Mouse (Mus musculus): ENCODE results near the gene Gm12216. TPM values are rescaled to one million over a fixed set of nuclear protein-coding genes. Genes with fewer than 3 reads are reported as not detected.

Gm12216 gene
- polyA plus RNA-seq, 1 experiment, result 2.8 TPM

- Histone ChIP-seq H3K36me3 (ENCODE audit: control insufficient read depth, insufficient read depth, low read length, poor library complexity, severe bottlenecking) (no peaks in the 10 kb centered on the region), H3K27ac (ENCODE audit: insufficient read depth, low read length) (no peak overlapping the region), H3K9me3 (replicated peaks; ENCODE audit: control insufficient read depth, insufficient read depth, low read length, poor library complexity, severe bottlenecking) (no peaks in the 10 kb centered on the region), H3K4me1 (ENCODE audit: control insufficient read depth, insufficient read depth, low read length) (peaks cover 17% of the 10 kb centered on the region), H3K27me3 (ENCODE audit: control insufficient read depth, insufficient read depth, low read length, poor library complexity, severe bottlenecking) (no peaks in the 10 kb centered on the region), H3K9ac (ENCODE audit: low read depth, poor library complexity, severe bottlenecking) (no peak overlapping the region), H3K4me3 (ENCODE audit: low read depth, low read length) (no peak overlapping the region)
- TF ChIP-seq CTCF (IDR thresholded peaks at IDR 0.05; ENCODE audit: low read depth, low read length) (no peak), EP300 (IDR thresholded peaks at IDR 0.05; ENCODE audit: insufficient read depth, low read depth, low read length) (no peak), POLR2A (IDR thresholded peaks at IDR 0.05; ENCODE audit: insufficient read depth, low read length) (no peak)
Measured at GRCm38 (mm10) chr11:53792986-53793385, 66.1 kb downstream of the Gm12216 start.

GRCm38 (mm10) chr11:53789277-53789676, 69.8 kb downstream of the Gm12216 start:
- Histone ChIP-seq H3K9ac (ENCODE audit: low read depth, poor library complexity, severe bottlenecking) (no peak overlapping the region), H3K36me3 (ENCODE audit: control insufficient read depth, insufficient read depth, low read length, poor library complexity, severe bottlenecking) (no peaks in the 10 kb centered on the region), H3K27ac (ENCODE audit: insufficient read depth, low read length) (no peak overlapping the region), H3K9me3 (replicated peaks; ENCODE audit: control insufficient read depth, insufficient read depth, low read length, poor library complexity, severe bottlenecking) (no peaks in the 10 kb centered on the region), H3K27me3 (ENCODE audit: control insufficient read depth, insufficient read depth, low read length, poor library complexity, severe bottlenecking) (no peaks in the 10 kb centered on the region), H3K4me3 (ENCODE audit: low read depth, low read length) (no peak overlapping the region), H3K4me1 (ENCODE audit: control insufficient read depth, insufficient read depth, low read length) (peaks cover 20% of the 10 kb centered on the region)
- TF ChIP-seq POLR2A (IDR thresholded peaks at IDR 0.05; ENCODE audit: insufficient read depth, low read length), result no peak
- peak; percentile 50; the same call in 1 of the 2 replicates for TF ChIP-seq EP300 (IDR thresholded peaks at IDR 0.05; ENCODE audit: insufficient read depth, low read depth, low read length)

GRCm38 (mm10) chr11:53788196-53788595, 70.9 kb downstream of the Gm12216 start:
- H3K9ac ChIP-seq (ENCODE audit: low read depth, poor library complexity, severe bottlenecking), result no peak overlapping the region
- no peaks in the 10 kb centered on the region for H3K36me3 ChIP-seq (ENCODE audit: control insufficient read depth, insufficient read depth, low read length, poor library complexity, severe bottlenecking)
- peaks cover 21% of the 10 kb centered on the region for H3K4me1 ChIP-seq (ENCODE audit: control insufficient read depth, insufficient read depth, low read length)
- H3K9me3 ChIP-seq (replicated peaks; ENCODE audit: control insufficient read depth, insufficient read depth, low read length, poor library complexity, severe bottlenecking), result no peaks in the 10 kb centered on the region
- 0 out of 2 replicates have a peak overlapping the region, but pooled peaks have one; percentile 6 for H3K27ac ChIP-seq (ENCODE audit: insufficient read depth, low read length)
- no peaks in the 10 kb centered on the region for H3K27me3 ChIP-seq (ENCODE audit: control insufficient read depth, insufficient read depth, low read length, poor library complexity, severe bottlenecking)
- TF ChIP-seq POLR2A (IDR thresholded peaks at IDR 0.05; ENCODE audit: insufficient read depth, low read length), result no peak
- TF ChIP-seq EP300 (IDR thresholded peaks at IDR 0.05; ENCODE audit: insufficient read depth, low read depth, low read length), result 0 out of 2 replicates have a peak, but pooled peaks have one; percentile 53
- no peak overlapping the region for H3K4me3 ChIP-seq (ENCODE audit: low read depth, low read length)

- no peaks in the 10 kb centered on the region for H3K36me3 ChIP-seq (ENCODE audit: control insufficient read depth, insufficient read depth, low read length, poor library complexity, severe bottlenecking)
- no peak for TF ChIP-seq CTCF (IDR thresholded peaks at IDR 0.05; ENCODE audit: low read depth, low read length)
- no peak for TF ChIP-seq EP300 (IDR thresholded peaks at IDR 0.05; ENCODE audit: insufficient read depth, low read depth, low read length)
- no peak for TF ChIP-seq POLR2A (IDR thresholded peaks at IDR 0.05; ENCODE audit: insufficient read depth, low read length)
- H3K4me3 ChIP-seq (ENCODE audit: low read depth, low read length), result no peak overlapping the region
- no peaks in the 10 kb centered on the region for H3K9me3 ChIP-seq (replicated peaks; ENCODE audit: control insufficient read depth, insufficient read depth, low read length, poor library complexity, severe bottlenecking)
- H3K27ac ChIP-seq (ENCODE audit: insufficient read depth, low read length), result no peak overlapping the region
- H3K9ac ChIP-seq (ENCODE audit: low read depth, poor library complexity, severe bottlenecking), result no peak overlapping the region
- H3K27me3 ChIP-seq (ENCODE audit: control insufficient read depth, insufficient read depth, low read length, poor library complexity, severe bottlenecking), result no peaks in the 10 kb centered on the region
- peaks cover 24% of the 10 kb centered on the region for H3K4me1 ChIP-seq (ENCODE audit: control insufficient read depth, insufficient read depth, low read length)
Measured at GRCm38 (mm10) chr11:53786058-53787031, 72.7 kb downstream of the Gm12216 start.

- no peaks in the 10 kb centered on the region for H3K36me3 ChIP-seq (ENCODE audit: control insufficient read depth, insufficient read depth, low read length, poor library complexity, severe bottlenecking)
- TF ChIP-seq EP300 (IDR thresholded peaks at IDR 0.05; ENCODE audit: insufficient read depth, low read depth, low read length), result no peak
- TF ChIP-seq CTCF (IDR thresholded peaks at IDR 0.05; ENCODE audit: low read depth, low read length), result no peak
- TF ChIP-seq POLR2A (IDR thresholded peaks at IDR 0.05; ENCODE audit: insufficient read depth, low read length), result no peak
- H3K27ac ChIP-seq (ENCODE audit: insufficient read depth, low read length), result no peak overlapping the region
- H3K27me3 ChIP-seq (ENCODE audit: control insufficient read depth, insufficient read depth, low read length, poor library complexity, severe bottlenecking), result no peaks in the 10 kb centered on the region
- peaks cover 26% of the 10 kb centered on the region for H3K4me1 ChIP-seq (ENCODE audit: control insufficient read depth, insufficient read depth, low read length)
- H3K9me3 ChIP-seq (replicated peaks; ENCODE audit: control insufficient read depth, insufficient read depth, low read length, poor library complexity, severe bottlenecking), result no peaks in the 10 kb centered on the region
- H3K9ac ChIP-seq (ENCODE audit: low read depth, poor library complexity, severe bottlenecking), result no peak overlapping the region
- no peak overlapping the region for H3K4me3 ChIP-seq (ENCODE audit: low read depth, low read length)
Measured at GRCm38 (mm10) chr11:53785311-53785936, 73.6 kb downstream of the Gm12216 start.

- Histone ChIP-seq H3K27me3 (ENCODE audit: control insufficient read depth, insufficient read depth, low read length, poor library complexity, severe bottlenecking) (no peaks in the 10 kb centered on the region), H3K36me3 (ENCODE audit: control insufficient read depth, insufficient read depth, low read length, poor library complexity, severe bottlenecking) (no peaks in the 10 kb centered on the region), H3K27ac (ENCODE audit: insufficient read depth, low read length) (peak overlapping the region; percentile 60), H3K4me1 (ENCODE audit: control insufficient read depth, insufficient read depth, low read length) (peaks cover 22% of the 10 kb centered on the region), H3K9me3 (replicated peaks; ENCODE audit: control insufficient read depth, insufficient read depth, low read length, poor library complexity, severe bottlenecking) (no peaks in the 10 kb centered on the region), H3K9ac (ENCODE audit: low read depth, poor library complexity, severe bottlenecking) (no peak overlapping the region), H3K4me3 (ENCODE audit: low read depth, low read length) (no peak overlapping the region)
- TF ChIP-seq EP300 (IDR thresholded peaks at IDR 0.05; ENCODE audit: insufficient read depth, low read depth, low read length) (no peak), CTCF (IDR thresholded peaks at IDR 0.05; ENCODE audit: low read depth, low read length) (no peak), POLR2A (IDR thresholded peaks at IDR 0.05; ENCODE audit: insufficient read depth, low read length) (no peak)
Measured at GRCm38 (mm10) chr11:53783288-53783687, 75.8 kb downstream of the Gm12216 start.
